Mouse (Mus musculus): ENCODE results near the gene Ggt5. TPM values are rescaled to one million over a fixed set of nuclear protein-coding genes. Genes with fewer than 3 reads are reported as not detected.

Gene Ggt5
- polyA plus RNA-seq, 1 experiment from 2014 or later: 1.6 TPM

DNA sequence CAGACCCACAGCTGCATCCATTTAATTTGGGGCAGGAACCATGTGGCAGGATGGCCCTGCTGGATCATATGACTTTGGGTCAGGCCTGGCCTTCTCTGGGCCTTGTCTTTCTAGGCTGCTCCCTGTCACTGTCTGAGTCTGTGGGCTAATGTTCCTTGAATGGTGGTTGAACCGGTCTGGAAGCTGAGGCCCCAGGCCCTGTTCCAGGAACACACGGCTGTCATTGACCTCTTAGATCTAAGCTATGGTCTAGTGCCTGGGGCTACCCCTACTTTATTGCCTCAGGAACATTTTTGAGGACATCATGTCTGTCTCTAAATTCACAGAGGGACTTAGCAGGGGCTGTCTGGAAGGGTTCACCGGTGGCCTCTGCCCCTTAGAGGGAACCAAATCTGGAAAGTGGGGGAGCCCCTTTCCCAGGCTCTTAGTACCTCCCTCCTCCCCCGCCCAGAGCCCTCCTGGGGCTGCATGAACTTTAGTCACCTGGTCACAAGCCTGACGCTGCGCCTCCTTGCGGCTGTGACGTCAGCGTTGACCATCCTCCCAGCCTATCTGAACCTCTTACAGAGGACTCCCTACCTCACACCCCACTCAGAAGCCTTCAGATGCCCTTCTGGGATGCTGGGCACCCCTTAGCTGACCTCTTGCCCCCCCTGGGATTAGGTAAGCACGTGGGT, 18.0 kb upstream of the Ggt5 start:
- no peak for ATAC-seq (ENCODE audit: low FRiP score, low read depth)
- 28% methylated on average over 10 of the region's 10 CpGs for WGBS
- Histone ChIP-seq H3K9me3 (no peaks in the 10 kb centered on the region), H3K9ac (no peak overlapping the region), H3K4me3 (no peak overlapping the region), H3K4me2 (replicated peaks) (no peak overlapping the region), H3K4me1 (no peaks in the 10 kb centered on the region; the same call in 1 of the 2 replicates), H3K36me3 (no peaks in the 10 kb centered on the region), H3K27ac (no peak overlapping the region), H3K27me3 (replicated peaks) (0 out of 2 replicates have a peak, but pooled peaks cover 4% of the 10 kb centered on the region)

DNA sequence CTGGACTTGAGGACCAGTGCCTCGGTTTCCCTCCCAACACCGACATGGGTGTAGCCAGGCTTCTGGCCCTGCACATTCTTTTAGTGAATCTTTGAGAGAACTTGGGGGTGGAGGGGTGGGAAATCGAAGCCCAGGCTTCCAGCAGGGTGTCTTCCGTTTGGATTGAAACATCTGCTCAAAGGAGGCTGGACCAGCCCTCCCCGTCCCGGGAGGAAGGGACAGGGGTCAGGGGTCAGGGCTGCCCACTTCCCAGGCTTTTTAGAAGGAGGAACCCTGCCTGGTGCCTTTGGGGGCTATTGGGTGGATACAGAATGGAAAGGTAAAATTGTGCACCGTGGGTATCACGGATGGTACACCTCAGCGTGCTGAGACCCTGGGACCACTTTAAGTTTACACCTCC, 17.2 kb upstream of the Ggt5 start:
- no peak for ATAC-seq (ENCODE audit: low FRiP score, low read depth)
- 49% methylated on average over 9 of the region's 9 CpGs for WGBS

DNA sequence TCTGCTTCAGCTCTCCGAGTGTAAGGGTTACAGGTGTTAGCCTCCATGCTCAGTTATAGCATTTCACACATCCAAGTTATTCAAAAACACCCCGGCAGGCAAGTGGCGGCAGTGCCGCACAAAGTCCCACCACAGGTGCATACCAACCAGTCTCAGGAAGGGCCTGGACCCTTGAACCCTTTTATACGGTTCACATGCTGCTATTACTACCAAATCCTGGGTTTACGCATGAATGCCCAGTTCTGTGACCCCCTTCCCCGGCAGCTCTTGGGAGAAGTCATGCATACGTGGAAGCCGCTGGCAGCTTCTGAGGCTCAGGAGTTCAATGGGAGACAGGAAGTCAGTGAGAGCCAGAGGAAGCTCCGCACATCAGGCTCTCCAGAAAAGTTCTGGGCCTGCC, 16.0 kb upstream of the Ggt5 start:
- no peak overlapping the region for H3K27ac ChIP-seq
- H3K36me3 ChIP-seq: no peaks in the 10 kb centered on the region
- H3K4me2 ChIP-seq (replicated peaks): no peak overlapping the region
- H3K4me1 ChIP-seq: no peaks in the 10 kb centered on the region; the same call in 1 of the 2 replicates
- WGBS: 57% methylated on average over 10 of the region's 10 CpGs
- no peak overlapping the region for H3K9ac ChIP-seq
- no peaks in the 10 kb centered on the region for H3K9me3 ChIP-seq
- no peak overlapping the region for H3K4me3 ChIP-seq
- ATAC-seq (ENCODE audit: low FRiP score, low read depth): no peak
- 0 out of 2 replicates have a peak, but pooled peaks cover 4% of the 10 kb centered on the region for H3K27me3 ChIP-seq (replicated peaks)

More for the DNA sequence above, 17.2 kb upstream of the Ggt5 start:
- Histone ChIP-seq H3K36me3 (no peaks in the 10 kb centered on the region), H3K4me2 (replicated peaks) (no peak overlapping the region), H3K9ac (no peak overlapping the region), H3K27me3 (replicated peaks) (0 out of 2 replicates have a peak, but pooled peaks cover 4% of the 10 kb centered on the region), H3K27ac (no peak overlapping the region), H3K9me3 (no peaks in the 10 kb centered on the region), H3K4me3 (no peak overlapping the region), H3K4me1 (no peaks in the 10 kb centered on the region; the same call in 1 of the 2 replicates)

DNA sequence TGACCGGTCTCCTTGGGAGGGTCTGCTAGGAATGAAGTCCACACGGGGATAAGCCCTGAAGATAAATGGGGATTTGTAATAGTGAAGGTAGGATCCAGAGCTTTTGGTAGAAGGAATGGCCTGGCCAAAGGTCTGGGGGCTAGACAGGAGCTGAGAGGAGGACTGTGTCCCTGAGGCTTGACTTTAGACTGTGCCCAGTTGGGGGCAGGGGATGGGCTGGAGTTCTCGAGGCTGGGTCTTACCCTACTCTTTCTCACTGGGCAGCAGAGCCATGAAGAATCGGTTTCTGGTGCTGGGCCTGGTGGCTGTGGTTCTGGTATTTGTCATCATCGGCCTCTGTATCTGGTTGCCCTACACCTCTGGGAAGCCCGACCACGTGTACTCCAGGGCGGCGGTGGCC, 15.2 kb upstream of the Ggt5 start:
- no peaks in the 10 kb centered on the region for H3K27me3 ChIP-seq (replicated peaks)
- H3K9ac ChIP-seq: no peak overlapping the region
- H3K36me3 ChIP-seq: no peaks in the 10 kb centered on the region
- no peaks in the 10 kb centered on the region; the same call in 1 of the 2 replicates for H3K4me1 ChIP-seq
- H3K4me2 ChIP-seq (replicated peaks): no peak overlapping the region
- no peak overlapping the region for H3K4me3 ChIP-seq
- no peak for ATAC-seq (ENCODE audit: low FRiP score, low read depth)
- 89% methylated on average over 9 of the region's 9 CpGs for WGBS
- H3K9me3 ChIP-seq: no peaks in the 10 kb centered on the region
- H3K27ac ChIP-seq: no peak overlapping the region

DNA sequence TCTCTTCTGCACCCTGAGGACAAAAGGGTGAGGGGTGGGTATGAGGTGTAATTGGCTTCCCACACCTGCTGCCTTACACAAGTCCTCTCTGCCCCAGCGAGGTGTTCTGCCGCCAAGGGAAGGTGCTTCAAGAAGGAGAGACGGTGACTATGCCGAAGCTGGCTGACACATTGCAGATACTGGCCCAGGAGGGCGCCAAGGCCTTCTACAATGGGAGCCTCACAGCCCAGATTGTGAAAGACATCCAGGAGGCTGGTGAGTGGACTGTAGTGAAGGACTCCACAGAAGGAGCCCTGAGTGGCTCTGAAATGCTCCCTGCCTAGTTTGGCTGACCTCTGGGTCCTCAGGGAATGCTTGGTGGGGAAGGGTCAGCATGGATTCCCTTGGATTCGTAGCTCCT, 10.0 kb upstream of the Ggt5 start:
- 89% methylated on average over 6 of the region's 6 CpGs for WGBS

DNA sequence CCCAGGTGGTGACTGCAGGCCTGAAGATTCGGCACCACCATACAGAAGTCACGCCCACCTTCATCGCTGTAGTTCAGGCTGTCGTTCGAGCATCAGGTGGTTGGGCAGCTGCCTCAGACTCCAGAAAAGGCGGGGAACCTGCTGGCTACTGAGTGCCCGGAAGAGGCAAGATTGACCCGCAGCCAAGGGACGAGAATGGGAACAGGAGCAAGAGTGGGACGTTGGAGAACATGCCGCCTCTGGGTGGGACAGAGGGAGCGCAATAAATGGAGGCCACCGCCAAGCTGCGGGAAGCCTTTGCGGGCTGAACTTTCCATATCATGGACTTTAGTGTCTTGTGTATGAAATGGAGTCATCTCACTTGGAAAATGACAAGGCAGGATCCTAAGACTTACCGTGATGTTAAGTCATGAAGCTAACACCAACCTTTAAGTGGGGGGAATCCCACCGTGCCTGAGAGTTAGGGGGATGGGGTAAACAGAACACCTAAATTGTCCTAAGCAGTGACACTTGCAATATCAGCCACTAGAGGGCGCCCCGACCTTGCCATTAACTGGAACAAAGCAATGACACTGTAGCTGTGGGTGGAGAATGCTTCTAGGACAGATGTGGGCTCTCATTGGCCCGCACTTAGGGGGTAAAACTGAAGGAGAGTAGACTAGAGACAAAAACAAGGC, 3.1 kb upstream of the Ggt5 start:
- 22% methylated on average over 20 of the region's 20 CpGs for WGBS
- no peak overlapping the region for H3K9ac ChIP-seq

More for the DNA sequence above, 10.0 kb upstream of the Ggt5 start:
- Histone ChIP-seq H3K4me2 (replicated peaks) (no peak overlapping the region), H3K4me3 (no peak overlapping the region), H3K27ac (no peak overlapping the region), H3K9ac (no peak overlapping the region), H3K27me3 (replicated peaks) (no peaks in the 10 kb centered on the region), H3K9me3 (no peaks in the 10 kb centered on the region), H3K36me3 (no peaks in the 10 kb centered on the region), H3K4me1 (no peaks in the 10 kb centered on the region)
- no peak for ATAC-seq (ENCODE audit: low FRiP score, low read depth)

DNA sequence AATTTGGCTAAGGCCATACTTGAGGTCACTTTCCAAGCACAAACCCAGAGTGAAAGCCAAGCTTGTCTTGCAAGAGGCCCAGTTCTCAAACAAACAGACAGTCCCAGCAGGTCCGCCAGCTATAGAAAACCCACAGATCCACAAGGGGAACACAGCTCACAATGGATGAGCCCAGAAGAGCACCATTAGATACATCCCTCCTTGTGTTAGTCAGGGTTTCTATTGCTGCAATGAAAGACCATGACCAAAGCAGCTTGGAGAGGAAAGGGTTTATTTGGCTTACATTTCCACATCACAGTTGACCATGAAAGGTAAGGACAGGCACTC, 2.6 kb upstream of the Ggt5 start:
- ATAC-seq (ENCODE audit: low FRiP score, low read depth): no peak; the same call in 1 of the 2 replicates
- Histone ChIP-seq H3K9ac (no peak overlapping the region), H3K27ac (no peak overlapping the region), H3K4me1 (0 out of 2 replicates have a peak, but pooled peaks cover 2% of the 10 kb centered on the region), H3K27me3 (replicated peaks) (no peaks in the 10 kb centered on the region), H3K9me3 (no peaks in the 10 kb centered on the region), H3K4me2 (replicated peaks) (no peak overlapping the region), H3K36me3 (no peaks in the 10 kb centered on the region), H3K4me3 (no peak overlapping the region)
- 88% methylated on average over 1 of the region's 1 CpGs for WGBS

More for the DNA sequence above, 3.1 kb upstream of the Ggt5 start:
- Histone ChIP-seq H3K27me3 (replicated peaks) (no peaks in the 10 kb centered on the region), H3K27ac (no peak overlapping the region), H3K4me2 (replicated peaks) (peak overlapping the region; percentile 45), H3K4me1 (0 out of 2 replicates have a peak, but pooled peaks cover 2% of the 10 kb centered on the region), H3K4me3 (no peak overlapping the region), H3K9me3 (no peaks in the 10 kb centered on the region), H3K36me3 (no peaks in the 10 kb centered on the region)
- peak; percentile 89 for ATAC-seq (ENCODE audit: low FRiP score, low read depth)

DNA sequence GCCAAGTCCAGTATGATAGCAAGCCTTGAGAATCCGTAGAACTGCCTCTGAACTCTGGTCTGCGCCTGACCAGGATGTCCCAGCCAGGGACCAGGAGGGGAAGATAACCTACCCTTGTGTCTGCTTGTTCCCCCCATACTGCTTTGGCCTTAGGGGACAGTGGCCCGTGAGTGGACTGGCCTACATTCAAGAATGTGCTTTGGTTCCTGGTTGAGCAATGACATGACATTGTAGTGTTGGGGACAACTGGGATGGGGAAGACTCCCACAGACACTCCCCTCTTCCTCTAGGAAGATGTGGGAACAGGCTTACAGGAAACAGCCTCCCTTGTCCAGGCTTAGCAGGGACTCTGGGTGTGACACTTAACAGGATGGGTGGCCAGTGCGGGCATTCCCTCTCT, 1.4 kb upstream of the Ggt5 start:
- H3K4me3 ChIP-seq: no peak overlapping the region
- ATAC-seq (ENCODE audit: low FRiP score, low read depth): no peak
- H3K27ac ChIP-seq: no peak overlapping the region
- H3K4me2 ChIP-seq (replicated peaks): no peak overlapping the region
- no peak overlapping the region for H3K9ac ChIP-seq
- no peaks in the 10 kb centered on the region for H3K9me3 ChIP-seq
- 88% methylated on average over 4 of the region's 4 CpGs for WGBS
- 0 out of 2 replicates have a peak, but pooled peaks cover 2% of the 10 kb centered on the region for H3K4me1 ChIP-seq
- H3K36me3 ChIP-seq: no peaks in the 10 kb centered on the region
- no peaks in the 10 kb centered on the region for H3K27me3 ChIP-seq (replicated peaks)

DNA sequence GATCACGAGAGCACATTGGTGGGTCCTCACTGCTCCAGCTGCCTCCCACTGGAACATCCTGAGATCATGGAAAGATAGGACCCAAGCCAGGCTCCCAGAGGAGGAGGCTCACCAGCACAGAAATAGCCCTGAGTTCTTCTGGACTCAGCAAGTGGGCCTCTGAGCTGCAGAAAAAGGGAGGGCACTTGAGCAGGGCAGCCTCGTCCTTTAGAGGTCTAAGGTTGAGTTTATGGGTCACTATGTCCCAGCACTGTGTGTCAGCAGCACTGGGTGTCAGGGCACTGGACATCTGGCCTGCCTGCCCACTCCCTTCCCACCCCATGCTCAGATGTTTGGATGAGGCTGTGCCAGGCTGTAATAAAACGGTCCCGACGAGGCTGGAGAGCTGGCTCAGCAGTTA, 804 bp upstream of the Ggt5 start:
- no peaks in the 10 kb centered on the region for H3K36me3 ChIP-seq
- no peak overlapping the region for H3K27ac ChIP-seq
- no peak overlapping the region for H3K9ac ChIP-seq
- no peak for ATAC-seq (ENCODE audit: low FRiP score, low read depth)
- WGBS: 48% methylated on average over 5 of the region's 5 CpGs
- H3K4me3 ChIP-seq: no peak overlapping the region
- H3K4me2 ChIP-seq (replicated peaks): no peak overlapping the region
- 0 out of 2 replicates have a peak, but pooled peaks cover 2% of the 10 kb centered on the region for H3K4me1 ChIP-seq
- no peaks in the 10 kb centered on the region for H3K27me3 ChIP-seq (replicated peaks)
- no peaks in the 10 kb centered on the region for H3K9me3 ChIP-seq

DNA sequence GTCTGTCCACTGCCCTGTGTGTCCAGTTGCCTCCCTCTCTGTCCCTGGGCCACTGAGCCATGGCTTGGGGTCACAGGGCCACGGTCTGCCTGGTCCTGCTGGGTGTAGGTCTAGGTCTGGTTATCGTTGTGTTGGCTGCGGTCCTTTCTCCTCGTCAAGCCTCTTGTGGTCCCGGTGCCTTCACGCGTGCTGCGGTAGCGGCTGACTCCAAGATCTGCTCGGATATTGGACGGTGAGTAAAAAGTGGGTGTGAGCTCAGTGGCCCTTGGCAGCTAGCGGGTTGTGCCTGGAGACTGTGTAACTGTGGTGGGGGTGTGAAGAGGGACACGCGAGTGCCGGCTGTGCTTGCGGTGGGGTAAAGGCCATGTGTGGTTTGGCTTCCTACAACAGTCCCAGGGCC, 511 bp downstream of the Ggt5 start:
- H3K4me2 ChIP-seq (replicated peaks): no peak overlapping the region
- H3K27me3 ChIP-seq (replicated peaks): no peaks in the 10 kb centered on the region
- H3K27ac ChIP-seq: no peak overlapping the region
- 0 out of 2 replicates have a peak, but pooled peaks cover 2% of the 10 kb centered on the region for H3K4me1 ChIP-seq
- no peak for ATAC-seq (ENCODE audit: low FRiP score, low read depth)
- H3K4me3 ChIP-seq: no peak overlapping the region
- no peaks in the 10 kb centered on the region for H3K36me3 ChIP-seq
- 0 out of 2 replicates have a peak overlapping the region, but pooled peaks have one; percentile 13 for H3K9ac ChIP-seq
- no peaks in the 10 kb centered on the region for H3K9me3 ChIP-seq
- 89% methylated on average over 16 of the region's 16 CpGs for WGBS

DNA sequence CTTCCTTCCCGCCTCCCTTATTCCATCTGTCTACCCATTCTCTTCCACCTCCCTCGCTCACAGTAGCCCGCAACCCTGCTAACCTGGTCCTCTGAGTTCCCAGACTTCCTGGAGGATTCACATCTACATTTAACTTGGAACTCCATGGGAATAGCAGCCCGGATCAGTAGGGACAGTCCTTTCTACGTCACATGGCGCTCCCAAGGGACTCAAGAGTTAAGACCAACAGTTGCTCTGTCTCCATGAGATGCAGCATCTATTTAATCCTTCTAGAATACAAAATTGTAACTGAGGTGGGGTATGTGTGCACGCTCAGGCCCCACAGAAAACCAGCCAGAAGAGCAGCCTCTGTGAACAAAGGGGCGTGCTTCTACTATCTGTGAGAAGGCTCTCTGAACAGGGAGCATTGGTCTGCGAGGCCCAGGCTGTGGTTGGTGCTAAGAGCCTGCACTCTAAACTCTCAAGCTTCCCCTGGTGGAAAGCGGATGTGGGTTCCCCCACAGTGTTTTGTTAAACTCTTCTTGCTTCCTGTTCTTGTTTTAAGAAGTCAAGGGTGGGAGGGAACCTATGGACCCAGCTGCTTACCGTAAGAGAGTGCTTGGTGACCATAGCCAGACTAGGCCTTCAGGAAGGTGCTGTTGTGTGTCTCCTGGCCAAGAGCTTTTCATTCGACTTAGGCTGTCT, 2.2 kb downstream of the Ggt5 start:
- H3K9me3 ChIP-seq: no peaks in the 10 kb centered on the region
- H3K4me1 ChIP-seq: 0 out of 2 replicates have a peak, but pooled peaks cover 2% of the 10 kb centered on the region
- no peak overlapping the region for H3K4me3 ChIP-seq
- ATAC-seq (ENCODE audit: low FRiP score, low read depth): no peak
- no peak overlapping the region for H3K4me2 ChIP-seq (replicated peaks)
- WGBS: 75% methylated on average over 12 of the region's 12 CpGs
- H3K27me3 ChIP-seq (replicated peaks): no peaks in the 10 kb centered on the region
- H3K27ac ChIP-seq: no peak overlapping the region
- no peak overlapping the region for H3K9ac ChIP-seq
- H3K36me3 ChIP-seq: no peaks in the 10 kb centered on the region

DNA sequence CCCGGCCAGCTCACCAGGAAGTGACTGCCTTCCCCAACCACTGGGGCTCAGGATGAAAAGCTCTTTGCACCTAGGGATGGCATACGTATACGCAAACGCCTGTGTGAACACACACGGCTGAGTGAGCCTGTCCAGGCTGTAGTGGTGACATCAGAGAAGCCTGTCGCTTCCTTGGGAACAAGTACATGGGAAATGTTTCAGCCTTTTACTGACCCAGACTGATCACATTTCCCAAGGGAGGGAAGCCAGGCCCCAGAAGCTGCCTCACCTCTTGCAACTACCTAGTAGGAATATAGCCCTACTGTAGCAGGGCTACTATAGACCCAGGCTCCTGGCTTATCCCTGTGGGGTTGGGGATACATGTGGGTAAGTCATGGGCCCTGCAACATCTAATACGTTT, 3.4 kb downstream of the Ggt5 start:
- Histone ChIP-seq H3K9me3 (no peaks in the 10 kb centered on the region), H3K9ac (no peak overlapping the region), H3K36me3 (no peaks in the 10 kb centered on the region), H3K4me3 (no peak overlapping the region), H3K4me1 (0 out of 2 replicates have a peak, but pooled peaks cover 2% of the 10 kb centered on the region), H3K4me2 (replicated peaks) (no peak overlapping the region), H3K27ac (no peak overlapping the region), H3K27me3 (replicated peaks) (no peaks in the 10 kb centered on the region)
- no peak for ATAC-seq (ENCODE audit: low FRiP score, low read depth)
- WGBS: 83% methylated on average over 7 of the region's 7 CpGs
